Mouse (Mus musculus) liver, postnatal 0 days (tissue): ENCODE data around the gene Olfr898. TPM values are rescaled to one million over a fixed set of nuclear protein-coding genes. Genes with fewer than 3 reads are reported as not detected.

Experiments
- ATAC-seq: fragments of 200-750 bp; cut with Nextera tagmentation; 2 replicates; pipeline ENCODE4 v1.8.0; 2017; ENCODE audit warnings: mild to moderate bottlenecking, moderate library complexity
- DNase-seq: peaks from one replicate; pipeline ENCODE4 v3.0.0-alpha.2; 2016
- H3K27ac ChIP-seq: fragments of 300-500 bp; sonication (generic); 2 replicates; pipeline ENCODE4 v1.5.1; 2014; ENCODE audit warnings: antibody characterized with exemption, moderate library complexity, mild to moderate bottlenecking, low read depth
- H3K27me3 ChIP-seq: fragments of 300-500 bp; sonication (generic); 2 replicates; pipeline ENCODE4 v1.6.1; 2014; ENCODE audit warnings: low read length, control low read depth, mixed read lengths; ENCODE audit not compliant: insufficient read depth
- H3K36me3 ChIP-seq: fragments of 300-500 bp; sonication (generic); replicated peaks from 2 replicates; pipeline ENCODE4 v1.6.1; 2014; ENCODE audit warnings: mild to moderate bottlenecking, control low read depth, low read length, moderate library complexity, mixed read lengths; ENCODE audit not compliant: insufficient read depth
- H3K4me1 ChIP-seq: fragments of 300-500 bp; sonication (generic); 2 replicates; pipeline ENCODE4 v1.6.1; 2014; ENCODE audit warnings: antibody characterized with exemption, mild to moderate bottlenecking, control low read depth; ENCODE audit not compliant: insufficient read depth
- H3K4me2 ChIP-seq: fragments of 300-500 bp; sonication (generic); 2 replicates; pipeline ENCODE4 v1.6.1; 2014; ENCODE audit warnings: low read depth, mild to moderate bottlenecking, low read length, moderate library complexity, mixed read lengths
- H3K4me3 ChIP-seq: fragments of 300-500 bp; sonication (generic); 2 replicates; pipeline ENCODE4 v1.5.1; 2014; ENCODE audit warnings: low read depth, low read length
- H3K9ac ChIP-seq: fragments of 300-500 bp; sonication (generic); replicated peaks from 2 replicates; pipeline ENCODE4 v1.6.1; 2014; ENCODE audit warnings: mild to moderate bottlenecking, moderate library complexity
- H3K9me3 ChIP-seq: fragments of 300-500 bp; sonication (generic); 2 replicates; pipeline ENCODE4 v1.6.1; 2016; ENCODE audit warnings: mild to moderate bottlenecking, control low read depth, low read length, mixed read lengths
- CTCF ChIP-seq: sonication (generic); IDR thresholded peaks from 2 replicates; pipeline ENCODE4 v1.5.1; 2016; ENCODE audit warnings: antibody characterized with exemption, low read depth
- EP300 ChIP-seq: IDR thresholded peaks from 2 replicates; pipeline ENCODE4 v1.6.1; 2016; ENCODE audit warnings: antibody characterized with exemption, low read depth, mild to moderate bottlenecking
- WGBS: fragments of 180-500 bp; shearing (Covaris S2); extraction: QIAGEN DNeasy Blood & Tissue Kit; methylation state at CpG from one replicate; pipeline ENCODE4 v1.1.7; 2014; ENCODE audit not compliant: insufficient replicate concordance; 5-methylcytosine and 5-hydroxymethylcytosine counted together
- polyA plus RNA-seq: library from polyadenylated mRNA; unstranded; fragments of >200 nt; fragmentation: Nextera tagmentation; extraction: Ambion mirVana; gene quantifications from 2 replicates; pipeline ENCODE4 v1.2.1, GENCODE M21; 2015

Olfr898 gene
- not detected in 2 replicates for polyA plus RNA-seq

GRCm38 (mm10) chr9:38348111-38348510 is at the start of gene Olfr898:
Gene Olfr898, plus strand, starts transcription at chr9:38348411.
- ATAC-seq (no peak), DNase-seq (no peak)
- Histone ChIP-seq H3K27me3 (no peaks in the 10 kb centered on the region), H3K9me3 (no peaks in the 10 kb centered on the region), H3K9ac (no peak within 1 kb of the TSS), H3K36me3 (no peaks in the 10 kb centered on the region), H3K4me2 (no peak within 1 kb of the TSS), H3K4me1 (no peaks in the 10 kb centered on the region), H3K27ac (no peak within 1 kb of the TSS), H3K4me3 (no peak within 1 kb of the TSS)
- WGBS, result 84% methylated on average over 4 of the region's 4 CpGs
- no peak for TF ChIP-seq EP300
- TF ChIP-seq CTCF, result no peak

GRCm38 (mm10) chr9:38328760-38329159 is 19.5 kb upstream of the Olfr898 start, which contains the start of gene Olfr25:
Gene Olfr25, plus strand, starts transcription at chr9:38329060.
- H3K27me3 ChIP-seq, result no peaks in the 10 kb centered on the region
- H3K4me3 ChIP-seq, result no peak within 1 kb of the TSS
- no peaks in the 10 kb centered on the region for H3K4me1 ChIP-seq
- TF ChIP-seq CTCF, result no peak
- TF ChIP-seq EP300, result no peak
- H3K9me3 ChIP-seq, result no peaks in the 10 kb centered on the region; the same call in 1 of the 2 replicates
- DNase-seq (no peak), ATAC-seq (no peak)
- no peaks in the 10 kb centered on the region for H3K36me3 ChIP-seq
- H3K9ac ChIP-seq, result no peak within 1 kb of the TSS
- 64% methylated on average over 3 of the region's 3 CpGs for WGBS
- no peak within 1 kb of the TSS for H3K4me2 ChIP-seq
- no peak within 1 kb of the TSS for H3K27ac ChIP-seq

- Histone ChIP-seq H3K4me3 (no peak within 1 kb of the TSS), H3K9ac (no peak within 1 kb of the TSS), H3K36me3 (no peaks in the 10 kb centered on the region), H3K27me3 (no peaks in the 10 kb centered on the region), H3K4me2 (no peak within 1 kb of the TSS), H3K4me1 (no peaks in the 10 kb centered on the region), H3K27ac (no peak within 1 kb of the TSS), H3K9me3 (no peaks in the 10 kb centered on the region)
- no peak for DNase-seq
- WGBS, result 85% methylated on average over 2 of the region's 2 CpGs
- no peak for ATAC-seq
- TF ChIP-seq CTCF (no peak), EP300 (no peak)
Measured at GRCm38 (mm10) chr9:38366596-38366995, 18.4 kb downstream of the Olfr898 start, which contains the start of gene Olfr250. Gene Olfr250, plus strand, starts transcription at chr9:38366896.

- Histone ChIP-seq H3K9me3 (no peaks in the 10 kb centered on the region), H3K36me3 (no peaks in the 10 kb centered on the region), H3K27me3 (no peaks in the 10 kb centered on the region), H3K4me2 (no peak within 1 kb of the TSS), H3K4me3 (no peak within 1 kb of the TSS), H3K27ac (no peak within 1 kb of the TSS), H3K4me1 (no peaks in the 10 kb centered on the region), H3K9ac (no peak within 1 kb of the TSS)
- no peak for DNase-seq
- TF ChIP-seq CTCF (no peak), EP300 (no peak)
- 47% methylated on average over 2 of the region's 2 CpGs for WGBS
- ATAC-seq, result no peak
Measured at GRCm38 (mm10) chr9:38376786-38377185, 28.6 kb downstream of the Olfr898 start, which contains the start of gene Olfr251. Gene Olfr251, plus strand, starts transcription at chr9:38377086.

- no peak within 1 kb of the TSS for H3K27ac ChIP-seq
- no peaks in the 10 kb centered on the region for H3K4me1 ChIP-seq
- H3K4me3 ChIP-seq, result no peak within 1 kb of the TSS
- H3K4me2 ChIP-seq, result no peak within 1 kb of the TSS
- WGBS, result 65% methylated on average over 1 of the region's 1 CpGs
- TF ChIP-seq EP300, result no peak
- no peak for TF ChIP-seq CTCF
- no peak for ATAC-seq
- no peak for DNase-seq
- H3K9ac ChIP-seq, result no peak within 1 kb of the TSS
- H3K27me3 ChIP-seq, result no peaks in the 10 kb centered on the region
- no peaks in the 10 kb centered on the region for H3K9me3 ChIP-seq
- no peaks in the 10 kb centered on the region for H3K36me3 ChIP-seq
Measured at GRCm38 (mm10) chr9:38401398-38401797, 53.2 kb downstream of the Olfr898 start, which contains the start of gene Olfr147. Gene Olfr147, plus strand, starts transcription at chr9:38401698.

Other genes with a start within 250 kb of the Olfr898 start
- gene Olfr888, start 240.3 kb upstream of the Olfr898 start, polyA plus RNA-seq, result not detected in 2 replicates
- gene Olfr889, start 233.2 kb upstream of the Olfr898 start, polyA plus RNA-seq, result 0.04 TPM in 1 of 2 replicates, not detected in the other
- gene Olfr890, start 205.9 kb upstream of the Olfr898 start, polyA plus RNA-seq, result not detected in 2 replicates
- not detected in 2 replicates for gene Olfr891, start 167.6 kb upstream of the Olfr898 start, polyA plus RNA-seq
- not detected in 2 replicates for gene Olfr893, start 140.0 kb upstream of the Olfr898 start, polyA plus RNA-seq
- gene Olfr894, start 130.4 kb upstream of the Olfr898 start, polyA plus RNA-seq, result not detected in 2 replicates
- not detected in 2 replicates for gene Olfr143, start 95.6 kb upstream of the Olfr898 start, polyA plus RNA-seq
- gene Olfr895, start 80.6 kb upstream of the Olfr898 start, polyA plus RNA-seq, result not detected in 2 replicates
- gene Olfr896-ps1, start 57.3 kb upstream of the Olfr898 start, polyA plus RNA-seq, result not detected in 2 replicates
- not detected in 2 replicates for gene Olfr25, start 19.4 kb upstream of the Olfr898 start, polyA plus RNA-seq
- gene Olfr250, start 18.5 kb downstream of the Olfr898 start, polyA plus RNA-seq, result not detected in 2 replicates
- gene Olfr251, start 28.7 kb downstream of the Olfr898 start, polyA plus RNA-seq, result not detected in 2 replicates
- not detected in 2 replicates for gene Olfr147, start 53.3 kb downstream of the Olfr898 start, polyA plus RNA-seq
- not detected in 2 replicates for gene Olfr901, start 81.0 kb downstream of the Olfr898 start, polyA plus RNA-seq
- not detected in 2 replicates for gene Olfr902, start 99.2 kb downstream of the Olfr898 start, polyA plus RNA-seq
- not detected in 2 replicates for gene Olfr904, start 114.7 kb downstream of the Olfr898 start, polyA plus RNA-seq
- not detected in 2 replicates for gene Olfr905, start 122.7 kb downstream of the Olfr898 start, polyA plus RNA-seq
- not detected in 2 replicates for gene Olfr906, start 138.7 kb downstream of the Olfr898 start, polyA plus RNA-seq
- not detected in 2 replicates for gene Olfr907, start 147.4 kb downstream of the Olfr898 start, polyA plus RNA-seq
- gene Olfr911-ps1, start 173.2 kb downstream of the Olfr898 start, polyA plus RNA-seq, result not detected in 2 replicates
- gene Olfr910, start 189.4 kb downstream of the Olfr898 start, polyA plus RNA-seq, result not detected in 2 replicates
- not detected in 2 replicates for gene Olfr912, start 231.8 kb downstream of the Olfr898 start, polyA plus RNA-seq
- not detected in 2 replicates for gene Olfr913, start 244.3 kb downstream of the Olfr898 start, polyA plus RNA-seq